Mouse (Mus musculus) midbrain, embryonic 11.5 days (tissue): Measurements from ENCODE around the gene Plekhg3. TPM values are rescaled to one million over a fixed set of nuclear protein-coding genes. Genes with fewer than 3 reads are reported as not detected.

Experiments used
- ATAC-seq: fragments of 200-750 bp; cut with Nextera tagmentation; 2 replicates; pipeline ENCODE4 v1.8.0; 2017; ENCODE audit warnings: moderate TSS enrichment, moderate library complexity; ENCODE audit not compliant: low FRiP score
- DNase-seq: peaks from one replicate; pipeline ENCODE4 v3.0.0; 2015; ENCODE audit warnings: low spot score; ENCODE audit errors: missing footprints
- H3K27ac ChIP-seq: fragments of 300-500 bp; sonication (generic); 2 replicates; pipeline ENCODE4 v1.5.1; 2014; ENCODE audit warnings: low read depth, low read length
- H3K27me3 ChIP-seq: fragments of 300-500 bp; sonication (generic); 2 replicates; pipeline ENCODE4 v1.6.1; 2014; ENCODE audit warnings: mild to moderate bottlenecking, low read length, moderate library complexity, mixed read lengths; ENCODE audit not compliant: control insufficient read depth, insufficient read depth
- H3K36me3 ChIP-seq: fragments of 300-500 bp; sonication (generic); 2 replicates; pipeline ENCODE4 v1.6.1; 2014; ENCODE audit warnings: mild to moderate bottlenecking, low read length, moderate library complexity, mixed read lengths; ENCODE audit not compliant: control insufficient read depth, insufficient read depth
- H3K4me1 ChIP-seq: fragments of 300-500 bp; sonication (generic); 2 replicates; pipeline ENCODE4 v1.6.1; 2014; ENCODE audit warnings: low read length; ENCODE audit not compliant: control insufficient read depth, insufficient read depth
- H3K4me2 ChIP-seq: fragments of 300-500 bp; sonication (generic); 2 replicates; pipeline ENCODE4 v1.6.1; 2014; ENCODE audit warnings: mild to moderate bottlenecking, moderate library complexity
- H3K4me3 ChIP-seq: fragments of 300-500 bp; sonication (generic); 2 replicates; pipeline ENCODE4 v1.5.1; 2014; ENCODE audit warnings: low read depth, low read length
- H3K9ac ChIP-seq: fragments of 300-500 bp; sonication (generic); 2 replicates; pipeline ENCODE4 v1.6.1; 2014; ENCODE audit warnings: low read length
- H3K9me3 ChIP-seq: fragments of 300-500 bp; sonication (generic); 2 replicates; pipeline ENCODE4 v1.6.1; 2016; ENCODE audit warnings: low read length; ENCODE audit not compliant: control insufficient read depth
- WGBS: fragments of 180-500 bp; shearing (Covaris S2); extraction: QIAGEN DNeasy Blood & Tissue Kit; methylation state at CpG from one replicate; pipeline ENCODE4 v1.1.7; 2014; 5-methylcytosine and 5-hydroxymethylcytosine counted together
- polyA plus RNA-seq: library from polyadenylated mRNA; unstranded; fragments of >200 nt; fragmentation: Nextera tagmentation; extraction: Ambion mirVana; gene quantifications from 2 replicates; pipeline ENCODE4 v1.2.1, GENCODE M21; 2014

Plekhg3 gene
- polyA plus RNA-seq, 1 experiment from 2014 or later: 1.3 TPM

- H3K27me3 ChIP-seq: no peaks in the 10 kb centered on the region
- 89% methylated on average over 9 of the region's 9 CpGs for WGBS
- H3K4me1 ChIP-seq: no peaks in the 10 kb centered on the region
Observed at GRCm38 (mm10) chr12:76518000-76518399, 12.7 kb upstream of the Plekhg3 start.

GRCm38 (mm10) chr12:76518909-76519842 is 11.5 kb upstream of the Plekhg3 start:
- no peaks in the 10 kb centered on the region for H3K27me3 ChIP-seq
- no peak overlapping the region for H3K9ac ChIP-seq
- H3K4me2 ChIP-seq: no peak overlapping the region
- H3K27ac ChIP-seq: no peak overlapping the region
- DNase-seq (no peak), ATAC-seq (no peak)
- H3K4me1 ChIP-seq: no peaks in the 10 kb centered on the region
- no peaks in the 10 kb centered on the region for H3K9me3 ChIP-seq
- WGBS: 86% methylated on average over 12 of the region's 12 CpGs
- H3K36me3 ChIP-seq: no peaks in the 10 kb centered on the region
- no peak overlapping the region for H3K4me3 ChIP-seq

More at GRCm38 (mm10) chr12:76518000-76518399, 12.7 kb upstream of the Plekhg3 start:
- ATAC-seq (no peak), DNase-seq (no peak)
- Histone ChIP-seq H3K36me3 (no peaks in the 10 kb centered on the region), H3K27ac (no peak overlapping the region), H3K4me2 (no peak overlapping the region), H3K4me3 (no peak overlapping the region), H3K9ac (no peak overlapping the region), H3K9me3 (no peaks in the 10 kb centered on the region)

GRCm38 (mm10) chr12:76523654-76524053 is 7.0 kb upstream of the Plekhg3 start:
- no peaks in the 10 kb centered on the region for H3K9me3 ChIP-seq
- H3K4me2 ChIP-seq: no peak overlapping the region
- no peaks in the 10 kb centered on the region for H3K27me3 ChIP-seq
- DNase-seq (no peak), ATAC-seq (no peak)
- no peaks in the 10 kb centered on the region for H3K4me1 ChIP-seq
- 82% methylated on average over 5 of the region's 5 CpGs for WGBS
- H3K9ac ChIP-seq: no peak overlapping the region
- no peaks in the 10 kb centered on the region for H3K36me3 ChIP-seq
- H3K4me3 ChIP-seq: no peak overlapping the region
- no peak overlapping the region for H3K27ac ChIP-seq

DNA sequence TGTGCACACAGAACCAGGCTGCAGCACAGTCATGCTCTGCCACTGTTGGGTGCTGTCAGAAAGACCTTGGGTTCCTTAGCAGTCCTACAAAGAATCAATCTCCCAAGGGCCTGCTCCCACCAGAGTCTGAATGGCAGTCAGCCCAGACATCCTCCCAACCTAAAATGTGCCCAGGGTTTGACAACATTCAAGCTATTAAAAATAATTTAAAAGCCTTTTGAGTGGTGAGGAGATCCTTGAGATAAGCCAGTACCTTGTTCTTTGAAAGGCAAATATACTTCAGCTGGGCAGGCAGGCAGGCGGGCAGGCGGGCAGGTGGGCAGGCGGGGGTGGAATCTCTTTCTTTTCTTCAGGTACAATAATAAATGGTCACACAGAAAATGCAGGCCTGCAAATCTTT is 5.8 kb upstream of the Plekhg3 start:
- DNase-seq (no peak), ATAC-seq (no peak)
- Histone ChIP-seq H3K9ac (no peak overlapping the region), H3K4me2 (no peak overlapping the region), H3K9me3 (no peaks in the 10 kb centered on the region), H3K27ac (no peak overlapping the region), H3K4me3 (no peak overlapping the region), H3K27me3 (no peaks in the 10 kb centered on the region), H3K4me1 (no peaks in the 10 kb centered on the region), H3K36me3 (no peaks in the 10 kb centered on the region)
- 100% methylated on average over 3 of the region's 3 CpGs for WGBS

DNA sequence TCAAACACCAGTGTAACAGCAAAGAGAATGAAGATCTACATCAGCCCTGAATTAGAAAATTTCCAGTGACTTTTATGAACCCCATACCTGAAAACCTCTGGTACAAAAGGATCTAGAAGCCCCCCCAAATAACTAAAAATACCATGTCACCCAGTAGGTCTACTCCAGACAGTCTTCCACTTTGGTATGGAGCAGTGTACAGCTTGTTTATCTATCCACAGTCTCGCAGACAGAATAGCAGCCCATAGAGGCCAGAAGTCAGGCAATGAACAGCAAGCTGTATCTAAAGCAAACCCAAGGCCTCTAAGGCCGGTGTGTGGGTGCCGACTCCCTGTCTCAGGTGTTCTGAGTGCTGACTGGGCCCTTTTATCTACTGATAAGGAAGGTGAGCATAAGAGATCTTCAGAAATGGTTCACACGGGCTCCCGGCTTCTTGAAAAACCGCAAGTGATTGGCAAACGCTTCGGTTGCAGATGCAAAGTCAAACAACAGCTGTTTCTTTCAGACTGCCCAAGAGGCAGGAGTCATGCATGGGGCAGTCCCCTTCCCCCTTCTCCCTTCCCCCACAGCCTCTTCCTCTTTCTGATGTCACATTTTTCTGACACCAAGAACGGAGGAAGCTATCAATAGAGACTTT is 3.3 kb upstream of the Plekhg3 start:
- no peak overlapping the region for H3K4me3 ChIP-seq
- DNase-seq (no peak), ATAC-seq (no peak)
- H3K9ac ChIP-seq: no peak overlapping the region
- H3K27ac ChIP-seq: no peak overlapping the region
- no peaks in the 10 kb centered on the region for H3K4me1 ChIP-seq
- H3K9me3 ChIP-seq: no peaks in the 10 kb centered on the region
- peaks cover 18% of the 10 kb centered on the region for H3K27me3 ChIP-seq
- H3K4me2 ChIP-seq: no peak overlapping the region
- 71% methylated on average over 9 of the region's 9 CpGs for WGBS
- no peaks in the 10 kb centered on the region for H3K36me3 ChIP-seq

DNA sequence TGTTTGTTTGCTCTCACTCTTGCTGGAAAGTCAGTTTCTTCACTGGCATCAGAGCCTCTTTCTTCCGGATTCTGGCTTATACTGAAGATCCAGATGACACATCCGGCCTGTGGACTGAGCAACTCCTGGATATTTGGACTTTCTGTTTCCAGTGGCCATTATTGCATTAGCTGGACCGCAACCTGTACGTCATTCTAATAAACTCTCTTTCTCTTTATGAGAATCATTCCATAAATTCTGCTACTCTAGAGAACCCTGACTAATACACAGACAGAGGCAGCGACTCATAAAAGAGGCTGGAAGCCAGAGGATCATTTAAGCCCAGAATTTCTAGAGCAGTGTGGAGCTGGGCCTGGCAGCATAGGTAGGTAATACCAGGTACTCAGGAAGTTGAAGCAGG is 1.9 kb upstream of the Plekhg3 start:
- H3K27me3 ChIP-seq: peaks cover 31% of the 10 kb centered on the region
- 88% methylated on average over 5 of the region's 5 CpGs for WGBS
- peak; percentile 54 for DNase-seq

DNA sequence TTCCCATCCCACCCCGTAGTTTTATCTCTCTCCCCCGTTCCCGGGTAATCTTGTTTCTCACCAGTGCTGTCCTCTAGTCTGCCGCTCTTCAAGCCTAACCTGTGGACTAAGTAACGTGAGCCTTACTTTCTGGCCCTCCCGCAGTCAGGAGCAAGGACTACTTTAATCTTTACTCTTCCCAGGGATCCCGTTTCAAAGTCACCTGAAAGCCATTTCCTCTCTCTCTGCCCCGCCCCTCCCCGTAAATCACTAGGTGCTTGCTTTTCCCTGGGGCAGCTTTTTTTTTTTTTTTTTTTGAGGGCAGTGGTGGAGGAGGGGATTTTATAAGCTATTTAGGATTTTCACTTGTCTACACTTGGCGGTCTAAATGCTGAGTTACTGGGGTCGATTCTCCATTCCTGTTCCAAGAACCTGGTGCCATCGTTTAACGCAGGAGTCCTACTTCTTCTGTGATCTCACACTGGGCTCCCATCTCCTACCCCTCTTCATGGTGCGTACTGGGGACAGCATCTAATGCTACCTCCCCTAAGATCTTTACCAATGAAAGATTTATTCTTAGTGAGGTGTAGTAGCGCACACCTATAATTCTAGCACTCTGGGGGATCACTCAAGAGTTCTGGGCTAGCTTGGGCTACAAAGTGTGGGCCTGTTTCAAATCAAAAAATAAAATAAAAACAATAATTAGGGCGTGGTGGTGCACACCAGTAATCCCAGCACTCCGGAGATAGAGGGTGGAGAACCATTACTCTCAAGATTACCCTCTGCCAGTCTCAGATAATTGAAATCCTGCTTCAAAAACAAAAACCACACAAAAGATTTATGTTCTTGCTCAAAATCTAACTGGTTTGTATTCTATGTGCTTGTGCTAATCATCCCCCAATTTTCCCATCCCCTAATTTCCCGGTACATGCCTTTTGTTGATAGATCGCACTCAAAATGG is 1.6 kb downstream of the Plekhg3 start:
- no peak for ATAC-seq
- H3K27me3 ChIP-seq: peaks cover 51% of the 10 kb centered on the region

More for the DNA sequence above, 1.9 kb upstream of the Plekhg3 start:
- Histone ChIP-seq H3K4me3 (no peak overlapping the region), H3K9ac (no peak overlapping the region), H3K9me3 (no peaks in the 10 kb centered on the region), H3K27ac (no peak overlapping the region), H3K4me2 (no peak overlapping the region), H3K4me1 (peaks cover 8% of the 10 kb centered on the region; the same call in 1 of the 2 replicates), H3K36me3 (no peaks in the 10 kb centered on the region)
- ATAC-seq: no peak

GRCm38 (mm10) chr12:76532926-76533376 is 2.3 kb downstream of the Plekhg3 start:
- under 1% methylated on average over 31 of the region's 31 CpGs for WGBS
- ATAC-seq: no peak; the same call in none of the 2 replicates

More for the DNA sequence above, 1.6 kb downstream of the Plekhg3 start:
- Histone ChIP-seq H3K36me3 (no peaks in the 10 kb centered on the region), H3K4me2 (peak overlapping the region; percentile 84), H3K4me1 (peaks cover 11% of the 10 kb centered on the region), H3K9me3 (no peaks in the 10 kb centered on the region), H3K27ac (no peak overlapping the region), H3K9ac (no peak overlapping the region), H3K4me3 (peak overlapping the region; percentile 61)
- peak; percentile 91 for DNase-seq
- 2% methylated on average over 19 of the region's 19 CpGs for whole genome bisulfite sequencing

More at GRCm38 (mm10) chr12:76532926-76533376, 2.3 kb downstream of the Plekhg3 start:
- peaks cover 11% of the 10 kb centered on the region for H3K4me1 ChIP-seq
- H3K9ac ChIP-seq: peak overlapping the region; percentile 64
- H3K4me2 ChIP-seq: peak overlapping the region; percentile 84
- no peak overlapping the region for H3K27ac ChIP-seq
- H3K36me3 ChIP-seq: no peaks in the 10 kb centered on the region
- peak; percentile 94 for DNase-seq
- H3K27me3 ChIP-seq: peaks cover 51% of the 10 kb centered on the region
- no peaks in the 10 kb centered on the region for H3K9me3 ChIP-seq
- H3K4me3 ChIP-seq: peak overlapping the region; percentile 61
